Mouse (Mus musculus) frontal cortex, adult 2 months (tissue): Measurements from ENCODE around the gene Nkain4. TPM values are rescaled to one million over a fixed set of nuclear protein-coding genes. Genes with fewer than 3 reads are reported as not detected.

Experiments used
- DNase-seq, 2 experiments: peaks; one replicate each; pipeline ENCODE4 v3.0.0; 2022; ENCODE audit warnings: low spot score in 1 of 2; ENCODE audit errors: extremely low spot score in 1 of 2
- polyA plus RNA-seq: library from polyadenylated mRNA; depleted of rRNA; stranded (reverse); fragments of >200 nt; gene quantifications from 2 replicates; pipeline ENCODE4 v1.2.3, GENCODE M21; 2012; rRNA removed

Nkain4 gene
- polyA plus RNA-seq, 1 experiment, result 74.4 TPM

GRCm38 (mm10) chr2:180895837-180896525, 58.5 kb downstream of the Nkain4 start:
- DNase-seq, result peak in 1 of 2 experiments; percentile 48

GRCm38 (mm10) chr2:180895321-180895720, 59.2 kb downstream of the Nkain4 start:
- DNase-seq, result peak; percentile 20 to 28

GRCm38 (mm10) chr2:180894734-180895133, 59.8 kb downstream of the Nkain4 start:
- DNase-seq, result peak; percentile 92 to 96

- DNase-seq, result peak; percentile 23 to 40
Measured at GRCm38 (mm10) chr2:180894029-180894623, 60.4 kb downstream of the Nkain4 start.

GRCm38 (mm10) chr2:180893537-180894028, 60.9 kb downstream of the Nkain4 start:
- peak in 1 of 2 experiments; percentile 59 for DNase-seq

GRCm38 (mm10) chr2:180892841-180893521, 61.5 kb downstream of the Nkain4 start:
- peak; percentile 83 to 94 for DNase-seq

- DNase-seq, result no peak
Measured at GRCm38 (mm10) chr2:180891835-180892323, 62.6 kb downstream of the Nkain4 start.

- peak; percentile 57 to 85 for DNase-seq
Measured at GRCm38 (mm10) chr2:180891075-180891834, 63.2 kb downstream of the Nkain4 start.

- DNase-seq, result peak in 1 of 2 experiments; percentile 39
Measured at GRCm38 (mm10) chr2:180890422-180891074, 64.0 kb downstream of the Nkain4 start.

GRCm38 (mm10) chr2:180889921-180890280, 64.6 kb downstream of the Nkain4 start:
- DNase-seq, result no peak

- no peak for DNase-seq
Measured at GRCm38 (mm10) chr2:180889271-180889920, 65.1 kb downstream of the Nkain4 start.

- no peak for DNase-seq
Measured at GRCm38 (mm10) chr2:180885270-180885669, 69.2 kb downstream of the Nkain4 start.

Other genes starting within 250 kb of the Nkain4 start
- 36.9 and 39.7 TPM in 2 replicates for gene Dido1, start 244.7 kb downstream of the Nkain4 start, polyA plus RNA-seq
- 57.0 and 57.7 TPM in 2 replicates for gene Gid8, start 244.6 kb downstream of the Nkain4 start, polyA plus RNA-seq
- gene Slc17a9, start 229.4 kb downstream of the Nkain4 start, polyA plus RNA-seq, result 1.00 and 1.1 TPM in 2 replicates
- gene Bhlhe23, start 177.8 kb downstream of the Nkain4 start, polyA plus RNA-seq, result 0.04 and 0.08 TPM in 2 replicates
- gene Ythdf1, start 33.8 kb downstream of the Nkain4 start, polyA plus RNA-seq, result 43.1 and 45.7 TPM in 2 replicates
- 0.08 and 0.42 TPM in 2 replicates for gene Birc7, start 25.7 kb downstream of the Nkain4 start, polyA plus RNA-seq
- 127 and 143 TPM in 2 replicates for gene Arfgap1, start 12.5 kb upstream of the Nkain4 start, polyA plus RNA-seq
- gene Col20a1, start 31.8 kb upstream of the Nkain4 start, polyA plus RNA-seq, result 4.1 TPM in 2 replicates
- gene Chrna4, start 88.8 kb upstream of the Nkain4 start, polyA plus RNA-seq, result 12.3 and 13.7 TPM in 2 replicates
- gene Kcnq2, start 180.6 kb upstream of the Nkain4 start, polyA plus RNA-seq, result 167 and 170 TPM in 2 replicates
- 939 and 990 TPM in 2 replicates for gene Eef1a2, start 202.3 kb upstream of the Nkain4 start, polyA plus RNA-seq
- 117 and 142 TPM in 2 replicates for gene Ppdpf, start 232.5 kb upstream of the Nkain4 start, polyA plus RNA-seq
- gene Ptk6, start 248.1 kb upstream of the Nkain4 start, polyA plus RNA-seq, result 0.04 and 0.08 TPM in 2 replicates